Mouse (Mus musculus): ENCODE data around the gene Hs6st3.

Gene Hs6st3

GRCm38 (mm10) chr14:119908032-119908675, 770.0 kb downstream of the Hs6st3 start:
- DNase-seq (ENCODE audit: low spot score): no peak

- no peak for DNase-seq (ENCODE audit: low spot score)
These were observed 776.4 kb downstream of the Hs6st3 start for GRCm38 (mm10) chr14:119914508-119914907.

- no peak for DNase-seq (ENCODE audit: low spot score)
These were observed 780.3 kb downstream of the Hs6st3 start for GRCm38 (mm10) chr14:119918281-119919034.

GRCm38 (mm10) chr14:119919177-119919576, 781.0 kb downstream of the Hs6st3 start:
- no peak for DNase-seq (ENCODE audit: low spot score)

Data from T-cell, adult 2 months (primary cell).